Mouse (Mus musculus): ENCODE results near the gene Sptssa. TPM values are rescaled to one million over a fixed set of nuclear protein-coding genes. Genes with fewer than 3 reads are reported as not detected.
"Not testable (repeated sequence)": the region's sequence is repeated elsewhere in the genome, so short reads cannot be mapped to it uniquely, and the experiment has no call there.

Sptssa gene
- polyA plus RNA-seq, 1 experiment from 2014 or later: 238 TPM

DNA sequence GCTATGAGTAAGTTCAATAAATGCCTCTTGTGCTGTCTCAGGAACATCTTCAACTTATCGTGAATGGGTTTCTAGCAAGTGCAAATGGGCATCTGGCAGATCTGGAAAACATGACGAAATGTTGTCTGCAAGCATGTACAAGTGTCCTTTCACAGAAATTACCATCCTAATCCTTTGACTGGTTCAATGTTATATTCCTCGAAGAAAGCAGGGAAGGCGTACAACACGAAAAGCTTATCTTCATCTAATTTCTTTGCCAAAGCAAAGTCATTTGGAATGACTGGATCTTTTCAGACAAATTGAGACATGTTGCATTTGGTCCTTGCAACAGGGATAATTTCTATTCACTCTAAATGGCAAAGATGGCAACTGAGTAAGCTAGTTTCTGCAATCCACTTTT lies 32.7 kb upstream of the Sptssa start:
- no peak overlapping the region for H3K9ac ChIP-seq (replicated peaks; ENCODE audit: low read depth, low read length)
- 92% methylated on average over 5 of the region's 5 CpGs for WGBS
- H3K4me1 ChIP-seq (ENCODE audit: control insufficient read depth, insufficient read depth, low read length): no peaks in the 10 kb centered on the region
- H3K4me3 ChIP-seq (ENCODE audit: low read depth, low read length): no peak overlapping the region
- no peaks in the 10 kb centered on the region for H3K9me3 ChIP-seq (ENCODE audit: control insufficient read depth, low read depth, low read length)
- H3K27ac ChIP-seq (ENCODE audit: low read length): no peak overlapping the region
- H3K27me3 ChIP-seq (ENCODE audit: control insufficient read depth, insufficient read depth, low read length): no peaks in the 10 kb centered on the region
- no peak for ATAC-seq (ENCODE audit: insufficient number of reproducible peaks, insufficient read depth, low FRiP score, low read depth)
- H3K4me2 ChIP-seq (replicated peaks; ENCODE audit: low read depth, low read length): no peak overlapping the region
- H3K36me3 ChIP-seq (ENCODE audit: control insufficient read depth, insufficient read depth, low read length): peaks cover 20% of the 10 kb centered on the region

DNA sequence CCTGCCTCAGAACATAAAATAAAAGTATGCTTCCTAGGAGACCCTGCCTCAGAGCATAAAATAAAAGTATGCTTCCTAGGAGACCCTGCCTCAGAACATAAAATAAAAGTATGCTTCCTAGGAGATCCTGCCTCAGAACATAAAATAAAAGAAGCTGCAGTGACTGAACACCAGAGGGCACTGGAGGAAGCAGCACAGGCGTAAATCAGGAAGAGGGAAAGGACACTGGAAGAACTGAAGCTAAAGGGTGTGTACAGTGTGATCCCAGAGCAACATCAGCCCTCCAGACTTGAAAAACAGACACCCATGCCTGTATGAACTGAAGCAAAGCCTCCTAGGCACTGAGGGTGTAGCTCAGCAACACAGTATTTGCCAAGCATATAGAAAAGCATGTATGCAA lies 26.8 kb upstream of the Sptssa start:
- Histone ChIP-seq H3K27me3 (ENCODE audit: control insufficient read depth, insufficient read depth, low read length) (no peaks in the 10 kb centered on the region), H3K4me3 (ENCODE audit: low read depth, low read length) (no peak overlapping the region), H3K9me3 (ENCODE audit: control insufficient read depth, low read depth, low read length) (no peaks in the 10 kb centered on the region), H3K4me2 (replicated peaks; ENCODE audit: low read depth, low read length) (no peak overlapping the region), H3K9ac (replicated peaks; ENCODE audit: low read depth, low read length) (no peak overlapping the region), H3K27ac (ENCODE audit: low read length) (no peak overlapping the region), H3K36me3 (ENCODE audit: control insufficient read depth, insufficient read depth, low read length) (peaks cover 13% of the 10 kb centered on the region), H3K4me1 (ENCODE audit: control insufficient read depth, insufficient read depth, low read length) (no peaks in the 10 kb centered on the region)
- 35% methylated on average over 1 of the region's 1 CpGs for WGBS
- no peak for ATAC-seq (ENCODE audit: insufficient number of reproducible peaks, insufficient read depth, low FRiP score, low read depth)

DNA sequence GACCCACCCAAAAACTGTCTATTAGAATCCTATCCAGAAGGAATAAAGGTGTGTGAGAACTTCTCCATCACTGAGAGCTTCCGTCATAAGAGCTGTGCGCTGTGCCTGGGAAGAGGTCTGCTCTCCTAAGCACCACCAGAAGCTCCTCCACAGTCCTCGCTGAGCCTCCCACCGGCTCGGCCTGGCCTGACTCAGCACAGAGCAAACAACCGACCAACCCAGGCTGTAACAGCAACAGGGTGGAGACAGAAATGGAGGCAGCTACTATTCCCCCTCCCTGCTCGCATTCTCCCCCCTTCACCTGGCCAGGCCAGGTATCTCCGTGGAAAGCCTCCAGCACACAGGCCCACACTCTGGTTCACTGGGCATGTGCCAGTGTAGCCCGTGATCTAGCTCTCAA lies 20.3 kb upstream of the Sptssa start:
- peaks cover 33% of the 10 kb centered on the region for H3K36me3 ChIP-seq (ENCODE audit: control insufficient read depth, insufficient read depth, low read length)
- no peaks in the 10 kb centered on the region for H3K27me3 ChIP-seq (ENCODE audit: control insufficient read depth, insufficient read depth, low read length)
- no peaks in the 10 kb centered on the region for H3K4me1 ChIP-seq (ENCODE audit: control insufficient read depth, insufficient read depth, low read length)
- H3K9ac ChIP-seq (replicated peaks; ENCODE audit: low read depth, low read length): no peak overlapping the region
- no peak overlapping the region for H3K4me2 ChIP-seq (replicated peaks; ENCODE audit: low read depth, low read length)
- no peaks in the 10 kb centered on the region for H3K9me3 ChIP-seq (ENCODE audit: control insufficient read depth, low read depth, low read length)
- 92% methylated on average over 9 of the region's 9 CpGs for WGBS
- no peak overlapping the region for H3K27ac ChIP-seq (ENCODE audit: low read length)
- H3K4me3 ChIP-seq (ENCODE audit: low read depth, low read length): no peak overlapping the region
- ATAC-seq (ENCODE audit: insufficient number of reproducible peaks, insufficient read depth, low FRiP score, low read depth): no peak

DNA sequence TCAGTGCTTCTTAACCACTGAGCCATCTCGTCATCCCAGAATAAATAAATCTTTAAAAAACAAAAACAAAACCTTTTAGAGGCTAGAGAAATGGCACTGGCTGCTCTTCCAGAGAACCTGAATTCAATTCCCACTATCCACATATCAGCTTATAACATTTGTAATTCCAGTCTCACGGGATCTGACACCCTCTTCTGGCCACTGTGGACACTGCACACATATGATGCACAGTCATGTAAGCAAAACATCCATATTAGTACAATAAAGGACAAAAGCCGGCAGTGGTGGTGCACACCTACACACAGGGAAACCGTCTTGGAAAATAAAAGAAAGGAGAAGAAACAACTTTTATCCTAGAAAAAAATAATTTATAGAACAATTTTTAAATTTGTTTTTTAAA lies 19.0 kb upstream of the Sptssa start:
- Histone ChIP-seq H3K27ac (ENCODE audit: low read length) (no peak overlapping the region), H3K4me3 (ENCODE audit: low read depth, low read length) (no peak overlapping the region), H3K4me2 (replicated peaks; ENCODE audit: low read depth, low read length) (no peak overlapping the region), H3K9me3 (ENCODE audit: control insufficient read depth, low read depth, low read length) (no peaks in the 10 kb centered on the region), H3K9ac (replicated peaks; ENCODE audit: low read depth, low read length) (no peak overlapping the region), H3K36me3 (ENCODE audit: control insufficient read depth, insufficient read depth, low read length) (peaks cover 30% of the 10 kb centered on the region), H3K4me1 (ENCODE audit: control insufficient read depth, insufficient read depth, low read length) (no peaks in the 10 kb centered on the region), H3K27me3 (ENCODE audit: control insufficient read depth, insufficient read depth, low read length) (no peaks in the 10 kb centered on the region)
- WGBS: 92% methylated on average over 4 of the region's 4 CpGs
- ATAC-seq (ENCODE audit: insufficient number of reproducible peaks, insufficient read depth, low FRiP score, low read depth): no peak

DNA sequence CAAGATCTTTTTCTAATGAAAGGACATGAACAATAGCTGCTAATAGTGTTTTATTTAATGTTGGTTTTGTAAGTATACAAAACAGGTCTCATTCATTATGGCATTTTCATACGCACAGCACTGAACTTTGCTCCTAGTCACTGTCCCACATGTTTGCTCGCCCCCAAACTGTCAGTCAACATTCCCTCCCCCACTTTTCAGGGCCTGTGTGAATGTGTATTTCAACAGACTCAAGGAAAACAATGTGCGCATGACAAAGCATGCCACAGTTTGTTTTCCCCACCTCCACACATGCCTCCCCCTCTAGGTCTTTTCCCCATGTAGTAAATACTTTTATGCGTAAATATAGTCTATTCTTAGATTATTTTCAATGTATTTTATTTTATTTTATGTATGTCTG lies 14.9 kb upstream of the Sptssa start:
- Histone ChIP-seq H3K9ac (replicated peaks; ENCODE audit: low read depth, low read length) (no peak overlapping the region), H3K4me3 (ENCODE audit: low read depth, low read length) (no peak overlapping the region), H3K27me3 (ENCODE audit: control insufficient read depth, insufficient read depth, low read length) (no peaks in the 10 kb centered on the region), H3K36me3 (ENCODE audit: control insufficient read depth, insufficient read depth, low read length) (peaks cover 15% of the 10 kb centered on the region), H3K4me2 (replicated peaks; ENCODE audit: low read depth, low read length) (no peak overlapping the region), H3K9me3 (ENCODE audit: control insufficient read depth, low read depth, low read length) (no peaks in the 10 kb centered on the region), H3K4me1 (ENCODE audit: control insufficient read depth, insufficient read depth, low read length) (no peaks in the 10 kb centered on the region), H3K27ac (ENCODE audit: low read length) (no peak overlapping the region)
- ATAC-seq (ENCODE audit: insufficient number of reproducible peaks, insufficient read depth, low FRiP score, low read depth): no peak
- 81% methylated on average over 4 of the region's 4 CpGs for WGBS

DNA sequence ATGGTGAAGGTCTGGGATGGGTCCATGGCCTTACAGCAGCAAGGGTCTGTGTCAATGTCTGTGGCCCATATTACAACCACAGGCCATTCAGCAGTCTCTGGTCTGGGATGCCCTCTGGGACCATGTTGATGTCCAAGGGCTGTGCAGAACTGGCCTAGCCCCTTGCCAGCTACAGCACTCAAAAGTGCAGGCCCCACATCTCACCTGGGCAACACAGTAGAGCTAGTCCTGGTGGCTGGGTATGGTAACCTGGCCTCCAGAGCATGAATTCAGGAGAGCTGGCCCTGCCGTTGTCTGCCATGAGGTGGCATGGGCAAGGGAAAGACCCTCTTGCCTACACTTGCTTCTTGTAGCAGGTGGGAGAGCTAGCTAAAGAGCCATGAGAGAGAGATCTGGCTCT lies 11.8 kb upstream of the Sptssa start:
- no peak overlapping the region for H3K4me2 ChIP-seq (replicated peaks; ENCODE audit: low read depth, low read length)
- no peaks in the 10 kb centered on the region for H3K9me3 ChIP-seq (ENCODE audit: control insufficient read depth, low read depth, low read length)
- WGBS: 93% methylated on average over 1 of the region's 1 CpGs
- H3K4me3 ChIP-seq (ENCODE audit: low read depth, low read length): no peak overlapping the region
- no peaks in the 10 kb centered on the region for H3K4me1 ChIP-seq (ENCODE audit: control insufficient read depth, insufficient read depth, low read length)
- H3K27me3 ChIP-seq (ENCODE audit: control insufficient read depth, insufficient read depth, low read length): no peaks in the 10 kb centered on the region
- no peak overlapping the region for H3K9ac ChIP-seq (replicated peaks; ENCODE audit: low read depth, low read length)
- no peak overlapping the region for H3K27ac ChIP-seq (ENCODE audit: low read length)
- ATAC-seq (ENCODE audit: insufficient number of reproducible peaks, insufficient read depth, low FRiP score, low read depth): no peak
- peaks cover 11% of the 10 kb centered on the region; the same call in 1 of the 2 replicates for H3K36me3 ChIP-seq (ENCODE audit: control insufficient read depth, insufficient read depth, low read length)

DNA sequence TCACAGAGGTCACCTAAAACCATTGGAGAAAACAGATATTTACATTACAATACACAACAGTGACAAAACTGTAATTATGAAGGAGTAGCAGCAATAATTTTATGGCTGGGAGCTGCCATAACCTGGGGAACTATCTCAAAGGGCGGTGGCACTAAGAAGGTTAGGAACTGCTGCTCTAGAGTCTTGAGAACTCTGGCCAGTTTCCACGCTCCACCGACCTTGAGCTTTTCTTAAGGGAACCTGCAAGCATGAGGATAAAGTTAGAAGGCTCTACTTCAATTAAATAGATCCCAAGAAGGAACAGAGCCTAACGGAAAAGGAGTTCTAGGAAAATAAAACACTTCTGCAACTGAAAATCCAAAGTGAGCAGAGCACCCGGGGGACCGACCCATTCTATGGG lies 9.2 kb upstream of the Sptssa start:
- Histone ChIP-seq H3K4me1 (ENCODE audit: control insufficient read depth, insufficient read depth, low read length) (no peaks in the 10 kb centered on the region), H3K9ac (replicated peaks; ENCODE audit: low read depth, low read length) (no peak overlapping the region), H3K27ac (ENCODE audit: low read length) (no peak overlapping the region), H3K9me3 (ENCODE audit: control insufficient read depth, low read depth, low read length) (no peaks in the 10 kb centered on the region), H3K4me3 (ENCODE audit: low read depth, low read length) (no peak overlapping the region), H3K36me3 (ENCODE audit: control insufficient read depth, insufficient read depth, low read length) (no peaks in the 10 kb centered on the region), H3K4me2 (replicated peaks; ENCODE audit: low read depth, low read length) (no peak overlapping the region), H3K27me3 (ENCODE audit: control insufficient read depth, insufficient read depth, low read length) (no peaks in the 10 kb centered on the region)
- ATAC-seq (ENCODE audit: insufficient number of reproducible peaks, insufficient read depth, low FRiP score, low read depth): no peak
- 80% methylated on average over 6 of the region's 6 CpGs for WGBS

DNA sequence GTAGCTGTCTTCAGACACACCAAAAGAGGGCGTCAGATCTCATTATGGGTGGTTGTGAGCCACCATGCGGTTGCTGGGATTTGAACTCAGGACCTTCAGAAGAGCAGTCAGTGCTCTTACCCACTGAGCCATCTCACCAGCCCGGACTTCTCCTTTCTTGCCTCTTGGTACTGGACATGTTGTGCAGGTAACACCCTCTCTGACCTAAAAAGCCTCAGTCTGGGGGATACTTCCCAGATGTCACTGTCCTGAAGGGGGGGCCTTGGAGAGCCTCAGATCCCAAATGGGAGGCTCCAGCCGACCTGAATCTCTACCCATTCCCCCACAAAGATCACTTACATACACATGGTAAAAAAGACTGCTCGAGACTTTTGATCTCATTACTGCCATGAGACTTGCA lies 5.1 kb upstream of the Sptssa start:
- not testable (repeated sequence) for ATAC-seq (ENCODE audit: insufficient number of reproducible peaks, insufficient read depth, low FRiP score, low read depth); H3K4me3 ChIP-seq (ENCODE audit: low read depth, low read length); H3K4me1 ChIP-seq (ENCODE audit: control insufficient read depth, insufficient read depth, low read length); H3K4me2 ChIP-seq (replicated peaks; ENCODE audit: low read depth, low read length); H3K36me3 ChIP-seq (ENCODE audit: control insufficient read depth, insufficient read depth, low read length); H3K9me3 ChIP-seq (ENCODE audit: control insufficient read depth, low read depth, low read length); H3K27ac ChIP-seq (ENCODE audit: low read length); H3K9ac ChIP-seq (replicated peaks; ENCODE audit: low read depth, low read length); H3K27me3 ChIP-seq (ENCODE audit: control insufficient read depth, insufficient read depth, low read length)
- 74% methylated on average over 5 of the region's 5 CpGs for WGBS

DNA sequence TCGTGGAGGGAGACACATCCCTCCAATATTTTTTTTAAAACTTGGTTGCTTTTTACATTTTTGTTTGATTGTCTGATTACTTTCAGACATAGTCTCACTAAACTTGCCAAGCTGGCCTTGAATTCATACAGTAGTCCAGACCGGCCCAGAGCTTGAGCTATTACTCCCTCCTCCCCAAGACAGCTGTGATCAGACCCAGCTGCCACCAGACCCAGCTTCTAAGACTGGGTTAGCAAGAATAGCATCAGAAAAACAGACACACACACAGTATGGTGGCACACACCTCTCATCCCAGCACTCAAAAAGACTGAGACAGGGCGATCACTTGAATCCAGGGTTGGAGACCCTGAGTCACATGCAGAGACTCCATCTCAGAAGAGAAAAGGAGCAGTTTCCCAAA lies 3.5 kb upstream of the Sptssa start:
- no peak overlapping the region for H3K27ac ChIP-seq (ENCODE audit: low read length)
- 65% methylated on average over 3 of the region's 3 CpGs for WGBS
- H3K9me3 ChIP-seq (ENCODE audit: control insufficient read depth, low read depth, low read length): no peaks in the 10 kb centered on the region
- ATAC-seq (ENCODE audit: insufficient number of reproducible peaks, insufficient read depth, low FRiP score, low read depth): no peak
- H3K27me3 ChIP-seq (ENCODE audit: control insufficient read depth, insufficient read depth, low read length): no peaks in the 10 kb centered on the region
- no peak overlapping the region for H3K4me3 ChIP-seq (ENCODE audit: low read depth, low read length)
- H3K9ac ChIP-seq (replicated peaks; ENCODE audit: low read depth, low read length): no peak overlapping the region
- H3K4me1 ChIP-seq (ENCODE audit: control insufficient read depth, insufficient read depth, low read length): peaks cover 2% of the 10 kb centered on the region; the same call in 1 of the 2 replicates
- no peak overlapping the region for H3K4me2 ChIP-seq (replicated peaks; ENCODE audit: low read depth, low read length)
- H3K36me3 ChIP-seq (ENCODE audit: control insufficient read depth, insufficient read depth, low read length): no peaks in the 10 kb centered on the region
